Mouse (Mus musculus) frontal cortex, adult (tissue): Measurements from ENCODE around the gene Brca2.
A peak's percentile ranks its signal among the peaks of the same experiment; 100 is the strongest.

Experiments
- ATAC-seq: cut with Nextera tagmentation; 2 replicates; pipeline ENCODE4 v1.9.2; 2017; ENCODE audit warnings: mild to moderate bottlenecking, moderate library complexity, mixed read lengths; ENCODE audit not compliant: low TSS enrichment

The Brca2 gene

GRCm38 (mm10) chr5:150564426-150564825 is 42.0 kb downstream of the Brca2 start:
- no peak for ATAC-seq

GRCm38 (mm10) chr5:150566226-150566625 is 43.8 kb downstream of the Brca2 start:
- peak; percentile 96 for ATAC-seq

- no peak for ATAC-seq
These were observed 44.5 kb downstream of the Brca2 start for GRCm38 (mm10) chr5:150566971-150567370.

GRCm38 (mm10) chr5:150570496-150571219 is 48.2 kb downstream of the Brca2 start:
- ATAC-seq: no peak

GRCm38 (mm10) chr5:150574403-150574802 is 52.0 kb downstream of the Brca2 start:
- no peak for ATAC-seq

GRCm38 (mm10) chr5:150574885-150575284 is 52.5 kb downstream of the Brca2 start:
- ATAC-seq: no peak

- no peak for ATAC-seq
These were observed 54.4 kb downstream of the Brca2 start for GRCm38 (mm10) chr5:150576832-150577231.

GRCm38 (mm10) chr5:150578613-150579171 is 56.3 kb downstream of the Brca2 start:
- ATAC-seq: no peak

GRCm38 (mm10) chr5:150581180-150581579 is 58.8 kb downstream of the Brca2 start:
- no peak for ATAC-seq

GRCm38 (mm10) chr5:150583181-150583580 is 60.8 kb downstream of the Brca2 start:
- ATAC-seq: no peak

- peak; percentile 77 for ATAC-seq
These were observed 61.3 kb downstream of the Brca2 start for GRCm38 (mm10) chr5:150583622-150584336.

GRCm38 (mm10) chr5:150584337-150584729 is 61.9 kb downstream of the Brca2 start:
- no peak for ATAC-seq

GRCm38 (mm10) chr5:150589945-150590344 is 67.5 kb downstream of the Brca2 start:
- ATAC-seq: no peak

- no peak for ATAC-seq
These were observed 69.9 kb downstream of the Brca2 start for GRCm38 (mm10) chr5:150592186-150592903.

GRCm38 (mm10) chr5:150592904-150593755 is 70.7 kb downstream of the Brca2 start:
- ATAC-seq: peak; percentile 60

- peak; percentile 62 for ATAC-seq
These were observed 71.6 kb downstream of the Brca2 start for GRCm38 (mm10) chr5:150593756-150594648.

GRCm38 (mm10) chr5:150594649-150595339 is 72.4 kb downstream of the Brca2 start:
- peak; percentile 59; the same call in 1 of the 2 replicates for ATAC-seq

- no peak for ATAC-seq
These were observed 73.1 kb downstream of the Brca2 start for GRCm38 (mm10) chr5:150595366-150596016.

GRCm38 (mm10) chr5:150597088-150597487 is 74.7 kb downstream of the Brca2 start, which contains the start of gene N4bp2l1:
TSS of gene N4bp2l1 (minus strand) at chr5:150597188.
- no peak for ATAC-seq
